Mouse (Mus musculus) kidney, adult 2 months (tissue): ENCODE measurements around the gene Scgb2a2.

Experiments used
- CTCF ChIP-seq: fragments of 200-500 bp; conservative IDR thresholded peaks from 2 replicates; pipeline ENCODE4 v1.5.1; 2011; ENCODE audit warnings: low read depth, mild to moderate bottlenecking, control low read depth, low read length, moderate library complexity, mixed read lengths; ENCODE audit not compliant: insufficient read depth, insufficient read length
- POLR2A ChIP-seq: fragments of 200-500 bp; IDR thresholded peaks from one replicate; pipeline ENCODE4 v1.6.1; 2011; ENCODE audit warnings: low read depth, low read length, control low read depth

GRCm38 (mm10) chr19:9878186-9878835 is 30.9 kb downstream of the Scgb2a2 start:
- TF ChIP-seq CTCF (no peak), POLR2A (no peak)
